Comparison of ENCODE assay signal across 8 mouse cellular contexts in the genomic region with DNA sequence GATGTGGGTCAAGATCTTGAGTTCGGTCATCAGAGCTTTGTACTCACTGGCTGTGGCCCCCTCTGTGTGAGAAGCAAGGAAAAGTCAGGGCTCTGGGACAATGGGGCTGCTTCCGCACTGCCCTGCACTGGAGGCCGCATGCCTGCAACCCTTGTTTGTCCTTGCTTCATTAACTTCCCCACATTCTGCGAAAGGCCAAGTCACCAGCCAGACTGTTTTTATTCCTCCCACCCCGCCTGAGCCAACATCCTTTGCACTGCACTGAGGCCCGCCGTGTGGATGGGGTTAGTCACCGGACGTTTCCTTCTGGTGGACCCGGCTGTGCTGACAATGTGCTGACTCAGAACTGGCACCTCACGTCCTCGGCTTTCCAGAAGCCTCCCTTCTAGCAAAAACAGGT.
DNase-seq lines count a peak whose midpoint lies in the region; ATAC-seq lines count a peak whose summit lies in the region.
"Had no signal": no experiment of that assay in that cellular context is flagged by ENCODE, and none has a peak within 500 bp of the region (broad histone marks: within the 10 kb centered on the region; RNA-seq: fewer than 3 reads in every experiment).

No protein-coding gene starts in this region.

- WGBS in neural tube, embryonic 15.5 days, result 52% methylated on average over 12 of the region's 12 CpGs

- no peak overlapping the region for H3K27ac ChIP-seq in neural tube, embryonic 15.5 days (replicated peaks)

- no peaks in the 10 kb centered on the region for H3K36me3 ChIP-seq in neural tube, embryonic 15.5 days

- ATAC-seq in neural tube, embryonic 15.5 days (ENCODE audit: low FRiP score), result no peak
- peak; percentile 89 for ATAC-seq in megakaryocyte progenitor cell, adult 5-6 weeks (replicated peaks; ENCODE audit: poor library complexity)
- ATAC-seq in activated CD4-positive, CD25-positive, alpha-beta regulatory T cell, adult 4 months, result no peak

- no peaks in the 10 kb centered on the region for H3K27me3 ChIP-seq in neural tube, embryonic 15.5 days (replicated peaks)

- no peak overlapping the region for H3K4me2 ChIP-seq in neural tube, embryonic 15.5 days

- peak; percentile 19 for DNase-seq in neural tube, embryonic 10.5 days (ENCODE audit: extremely low spot score, low spot score)
- peak; percentile 31 for DNase-seq in embryo, embryonic 11 days
- peak; percentile 18 to 19 for DNase-seq in kidney, adult 8-10 months
- no peak for DNase-seq in frontal cortex, postnatal 36 days (ENCODE audit: low spot score in 2 of 2)

- H3K4me3 ChIP-seq in neural tube, embryonic 15.5 days (replicated peaks), result no peak overlapping the region
- H3K4me3 ChIP-seq: megakaryocyte, embryonic 14.5 days had no signal

- no peaks in the 10 kb centered on the region for H3K4me1 ChIP-seq in neural tube, embryonic 15.5 days

- no peaks in the 10 kb centered on the region for H3K9me3 ChIP-seq in neural tube, embryonic 15.5 days (replicated peaks)

- no peak overlapping the region for H3K9ac ChIP-seq in neural tube, embryonic 15.5 days (replicated peaks)

Comparison
In these comparisons a context has a peak if more than half of its experiments do, and no peak if none do; other contexts are left out.
1. DNase-seq: peak in neural tube, embryonic 10.5 days (single experiment), embryo, embryonic 11 days (single experiment) and kidney, adult 8-10 months (2 of 2); none in frontal cortex, postnatal 36 days (0 of 2).